Mouse (Mus musculus): ENCODE measurements at regions not wholly inside any gene's neighbourhood (a gene's known extent, or its start where the extent isn't known, plus 50 kb on each side); places are given as distances from the start of the nearest gene placed in this dataset.
"Not testable (repeated sequence)": the region's sequence is repeated elsewhere in the genome, so short reads cannot be mapped to it uniquely, and the experiment has no call there.

DNA sequence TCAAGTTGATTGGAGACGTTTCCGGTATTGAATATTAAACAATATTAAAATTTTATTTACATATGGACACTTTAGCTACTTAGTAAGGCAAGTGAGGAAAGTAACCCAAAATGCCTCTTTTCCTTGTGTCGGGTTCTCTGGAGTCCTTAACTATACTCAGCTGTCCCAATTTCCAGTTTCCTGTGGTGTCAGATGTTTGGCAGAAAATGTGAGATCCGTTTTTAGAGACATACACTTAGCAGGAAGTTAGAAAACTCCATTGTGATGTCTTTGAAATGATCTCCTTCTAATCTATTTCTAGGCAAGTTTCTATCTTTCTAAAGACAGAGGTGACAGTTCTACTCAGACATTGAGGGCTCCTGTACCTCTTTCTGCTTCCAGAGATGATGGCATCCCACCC lies 168.9 kb upstream of the Plcxd3 start:
- no peak for DNase-seq

GRCm38 (mm10) chr15:4213371-4213770 lies 161.9 kb upstream of the Plcxd3 start:
- peak; percentile 17 for DNase-seq

- peak; percentile 62 for DNase-seq
These were observed 156.2 kb upstream of the Plcxd3 start for GRCm38 (mm10) chr15:4219102-4219501.

DNA sequence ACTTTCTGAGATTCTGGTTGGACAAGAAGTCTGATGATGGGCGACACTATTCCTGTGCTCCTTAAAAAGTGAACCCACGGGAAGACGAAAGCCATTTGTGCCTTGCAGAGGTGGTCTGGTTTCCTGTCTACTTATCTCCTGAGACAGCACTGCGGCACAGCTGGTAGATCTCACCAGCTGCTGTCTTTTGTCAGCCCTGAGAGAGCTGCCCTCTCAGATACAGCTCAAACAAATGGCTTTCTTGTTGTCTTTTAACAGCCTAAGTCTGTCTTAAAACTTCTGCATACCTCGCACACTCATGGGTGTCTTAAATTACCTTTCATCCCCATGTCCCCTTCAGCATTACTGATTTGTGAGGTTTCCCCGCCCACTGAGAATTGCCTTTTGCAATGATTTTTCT lies 147.2 kb upstream of the Plcxd3 start:
- DNase-seq, result no peak

DNA sequence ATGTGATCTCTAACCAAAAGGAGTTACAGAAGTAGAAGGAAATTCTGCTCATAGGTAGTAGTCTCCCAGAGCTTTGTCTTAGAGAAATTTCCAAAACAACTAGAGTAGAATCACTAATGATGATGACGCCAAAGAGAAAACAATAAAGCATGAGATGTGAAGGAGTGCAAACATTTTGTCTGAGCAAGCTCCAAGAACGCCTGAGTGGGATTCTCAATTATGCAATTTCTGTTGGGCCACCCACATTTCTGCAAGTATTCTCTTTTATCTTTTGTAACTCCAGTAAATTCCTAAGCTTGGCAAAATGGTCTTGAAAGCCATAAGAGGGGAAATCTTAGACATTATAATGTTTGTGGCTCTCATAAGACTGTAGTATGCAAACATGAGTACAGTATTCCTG lies 134.6 kb upstream of the Plcxd3 start:
- no peak for DNase-seq

DNA sequence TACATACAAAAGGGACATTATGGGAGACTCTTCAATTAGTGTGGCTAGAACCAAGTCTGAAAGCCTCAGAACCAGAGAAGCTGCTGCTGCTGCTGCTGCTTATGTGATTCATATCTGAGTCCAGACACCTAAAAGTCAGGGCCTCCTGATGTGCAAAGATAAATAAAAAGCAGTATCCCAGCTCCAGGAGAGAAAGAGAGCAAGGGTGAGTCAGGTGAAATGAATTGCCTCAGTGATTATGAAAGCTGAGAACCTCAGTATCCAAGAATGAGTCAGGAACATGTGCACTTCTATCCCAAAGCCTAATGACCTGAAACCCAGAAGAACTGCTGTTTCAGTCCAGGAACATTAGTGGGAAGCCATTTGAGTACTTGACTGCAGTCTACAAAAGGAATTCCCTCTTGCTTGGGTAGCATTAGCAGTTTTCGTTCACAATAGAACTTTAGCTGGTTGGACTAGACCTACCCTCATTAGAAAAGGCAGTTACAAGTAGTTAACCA lies 127.6 kb upstream of the Plcxd3 start:
- no peak for DNase-seq

DNA sequence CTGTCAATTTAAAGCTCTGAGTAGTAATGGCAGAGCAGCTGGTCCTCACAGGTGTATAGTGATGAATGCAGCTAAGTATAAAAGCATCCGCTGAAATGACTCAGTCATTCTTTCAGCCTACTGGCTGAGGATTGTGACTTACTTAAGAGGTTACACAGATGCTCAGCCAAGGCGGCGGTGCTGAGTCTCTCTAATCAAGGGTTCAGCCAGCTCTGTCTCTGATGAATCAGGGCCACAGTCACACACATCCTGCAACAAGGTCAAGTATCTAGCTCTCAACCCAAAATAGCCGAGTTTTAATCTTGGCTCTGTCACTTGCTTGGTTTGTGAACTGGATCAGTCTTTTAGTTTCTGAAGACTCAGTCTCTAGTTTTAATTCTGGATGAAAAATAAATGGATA lies 110.7 kb upstream of the Plcxd3 start:
- no peak for DNase-seq

DNA sequence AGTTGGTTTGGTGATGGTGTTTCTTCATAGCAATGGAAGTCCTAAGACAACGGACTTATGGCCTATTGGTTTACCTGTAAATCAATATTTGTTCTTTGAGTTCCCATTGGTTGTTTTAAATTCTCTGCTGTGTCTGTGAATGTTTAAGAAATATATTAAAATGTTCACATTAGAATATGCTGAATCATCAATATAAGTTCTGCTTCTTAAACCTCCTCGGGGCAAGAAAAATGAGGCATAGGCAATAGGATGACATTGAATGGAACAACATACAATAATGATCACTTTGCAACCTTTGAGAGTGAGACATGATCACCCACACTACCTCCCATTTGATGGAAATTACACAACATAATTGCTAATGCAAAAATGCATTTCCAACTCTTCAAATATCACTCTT lies 105.5 kb upstream of the Plcxd3 start:
- no peak for DNase-seq

GRCm38 (mm10) chr15:4277011-4277410 lies 98.3 kb upstream of the Plcxd3 start:
- DNase-seq, result peak; percentile 6

- peak; percentile 41 for DNase-seq
These were observed 67.8 kb upstream of the Plcxd3 start for GRCm38 (mm10) chr15:4307498-4307897.

- not testable (repeated sequence) for DNase-seq
These were observed 61.6 kb upstream of the Plcxd3 start for GRCm38 (mm10) chr15:4313698-4314097.

DNA sequence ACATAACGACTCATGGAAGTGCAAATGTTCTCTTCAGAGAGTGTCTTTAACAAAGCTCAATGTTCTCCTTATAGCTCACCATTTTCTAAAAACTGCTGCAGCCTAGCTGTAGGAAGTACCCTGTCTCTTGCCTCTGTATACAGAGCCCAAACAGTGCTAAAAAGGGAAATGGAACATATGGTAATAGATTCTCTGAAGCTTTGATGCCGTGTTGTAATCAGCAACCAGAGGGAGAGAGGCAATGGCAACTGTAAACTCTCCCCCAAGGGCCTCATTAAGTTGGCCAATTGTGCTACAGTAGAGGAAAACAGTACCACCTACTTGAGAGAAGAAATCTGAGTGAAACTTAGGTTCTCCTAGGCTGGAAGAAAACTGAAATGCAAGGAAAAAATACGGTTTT lies 59.4 kb upstream of the Plcxd3 start:
- DNase-seq, result no peak

Data from cerebellum, adult 8-10 months (tissue).